Mouse (Mus musculus) layer of hippocampus, postnatal 14 days (tissue): ENCODE results near the gene 5430403G16Rik. TPM values are rescaled to one million over a fixed set of nuclear protein-coding genes. Genes with fewer than 3 reads are reported as not detected.
"Not testable (repeated sequence)": the region's sequence is repeated elsewhere in the genome, so short reads cannot be mapped to it uniquely, and the experiment has no call there.

Experiments
- DNase-seq, 2 experiments: peaks; one replicate each; pipeline ENCODE4 v3.0.0; 2021 to 2022; ENCODE audit warnings: low spot score in 2 of 2, mixed read lengths in 1 of 2
- long read RNA-seq, 2 experiments: library from polyadenylated mRNA; stranded (forward); transcript quantifications; one replicate each; pipeline ENCODE4 v2.0.0; 2021
- total RNA-seq, 2 experiments: library from RNA; stranded (reverse); gene quantifications; 2 replicates each; pipeline ENCODE4 v1.2.3; 2021

Gene 5430403G16Rik
- total RNA-seq, result 1 to 10 TPM; 2.0 to 3.1 TPM
- long read RNA-seq, experiment 1, partial matches to known transcripts, result 0 of 2 reads
- long read RNA-seq, experiment 1, other reads (novel, unspliced or antisense), result 1 of 2 reads
- long read RNA-seq, experiment 2, partial matches to known transcripts, result 0 of 1 reads
- long read RNA-seq, experiment 2, other reads (novel, unspliced or antisense), result 0 of 1 reads

- peak; percentile 72 to 87 for DNase-seq
Observed at GRCm38 (mm10) chr5:109690537-109691201, at the start of gene 5430403G16Rik. TSS of gene 5430403G16Rik (minus strand) at chr5:109691041.

GRCm38 (mm10) chr5:109717341-109717740 lies 26.5 kb upstream of the 5430403G16Rik start:
- DNase-seq, result not testable (repeated sequence)

GRCm38 (mm10) chr5:109691205-109691965 lies 544 bp upstream of the 5430403G16Rik start:
- DNase-seq, result not testable (repeated sequence)

- no peak for DNase-seq
Observed at GRCm38 (mm10) chr5:109682921-109683320, 7.9 kb downstream of the 5430403G16Rik start.

Other genes with a start within 250 kb of the 5430403G16Rik start
- gene Crlf2, start 132.0 kb downstream of the 5430403G16Rik start, total RNA-seq, result 10 to 100 TPM; 31.3 to 31.8 TPM
- gene 4930522L14Rik, start 60.8 kb upstream of the 5430403G16Rik start, total RNA-seq, result 1 to 10 TPM; 3.3 to 4.5 TPM
- gene Gm15446, start 232.4 kb upstream of the 5430403G16Rik start, total RNA-seq, result 10 to 100 TPM; 38.3 to 39.0 TPM